Mouse (Mus musculus): ENCODE results near the gene Abcb8. TPM values are rescaled to one million over a fixed set of nuclear protein-coding genes. Genes with fewer than 3 reads are reported as not detected.
A peak's percentile ranks its signal among the peaks of the same experiment; 100 is the strongest.

The Abcb8 gene
- total and polyA plus RNA-seq, 3 experiments: 76.9 to 124 TPM; not detected in 1

DNA sequence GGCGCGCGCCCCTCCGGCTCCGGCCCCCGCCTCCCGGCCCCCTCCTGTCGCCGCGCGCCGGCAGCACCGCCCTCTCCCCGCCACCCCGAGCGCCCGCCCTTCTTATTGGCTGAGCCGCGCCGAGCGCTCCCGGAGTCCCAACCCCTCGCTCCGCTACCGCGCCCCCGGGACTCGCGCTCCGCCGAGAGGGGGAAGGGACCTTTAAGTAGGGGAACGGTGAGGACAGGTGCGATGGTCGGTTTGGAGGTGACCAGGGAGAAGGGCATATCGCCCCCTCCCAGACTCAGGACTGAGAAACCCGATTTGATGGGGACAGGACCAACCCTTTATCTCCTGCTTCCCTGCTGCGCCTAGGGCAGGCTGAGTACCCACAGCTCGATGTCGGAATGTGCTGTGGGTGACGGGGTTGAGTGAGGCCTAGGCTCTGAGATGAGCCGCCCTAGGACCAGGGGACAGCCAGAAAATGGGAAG, 41.7 kb upstream of the Abcb8 start:
- Histone ChIP-seq H3K36me3 (ENCODE audit: control insufficient read depth in 1 of 2, insufficient read depth in 2 of 2, low read length in 2 of 2) (peaks cover 0 to 8% of the 10 kb centered on the region in 2 experiments; a peak in 1 of 4 replicates), H3K9ac (ENCODE audit: control insufficient read depth, low read depth, low read length, poor library complexity, severe bottlenecking) (no peak overlapping the region), H3K9me3 (replicated peaks; ENCODE audit: insufficient read depth, low read length) (no peaks in the 10 kb centered on the region), H3K4me1 (ENCODE audit: control insufficient read depth in 1 of 2, insufficient read depth in 2 of 2, low read length in 2 of 2) (peaks cover 8 to 20% of the 10 kb centered on the region in 2 experiments), H3K27ac (ENCODE audit: control insufficient read depth, low read depth, low read length) (no peak overlapping the region), H3K4me3 (ENCODE audit: control insufficient read depth in 1 of 2, insufficient read depth in 1 of 2, low read depth in 2 of 2, low read length in 2 of 2) (peak overlapping the region; percentile 15 to 61), H3K27me3 (ENCODE audit: control insufficient read depth in 1 of 2, insufficient read depth in 2 of 2, low read length in 2 of 2) (no peaks in the 10 kb centered on the region; a peak in 3 of 4 replicates), H3K79me2 (ENCODE audit: control insufficient read depth, insufficient read depth, low read length, poor library complexity) (no peaks in the 10 kb centered on the region)
- peak; percentile 77 for DNase-seq (ENCODE audit: low read depth, low spot score)
- no peak for TF ChIP-seq USF1 (IDR thresholded peaks at IDR 0.05; ENCODE audit: low read depth, low read length)
- TF ChIP-seq POLR2AphosphoS5 (IDR thresholded peaks at IDR 0.05; ENCODE audit: borderline replicate concordance, low read depth, low read length): no peak
- TF ChIP-seq SIN3A (IDR thresholded peaks at IDR 0.05; ENCODE audit: low read length): no peak
- TF ChIP-seq KAT2A (conservative IDR thresholded peaks at IDR 0.05; ENCODE audit: low read depth, low read length): no peak
- no peak for TF ChIP-seq ZMIZ1 (IDR thresholded peaks at IDR 0.05; ENCODE audit: low read depth, low read length)
- TF ChIP-seq BHLHE40 (IDR thresholded peaks at IDR 0.05; ENCODE audit: borderline replicate concordance, low read depth, low read length): no peak
- TF ChIP-seq EP300 (IDR thresholded peaks at IDR 0.05; ENCODE audit: low read depth in 1 of 2, low read length in 2 of 2): no peak
- TF ChIP-seq NRF1 (IDR thresholded peaks at IDR 0.05; ENCODE audit: insufficient read depth, low read depth, low read length, poor library complexity, severe bottlenecking): no peak
- no peak for TF ChIP-seq ZC3H11A (IDR thresholded peaks at IDR 0.05; ENCODE audit: low read depth, low read length)
- no peak for TF ChIP-seq USF2 (IDR thresholded peaks at IDR 0.05; ENCODE audit: borderline replicate concordance in 1 of 2, insufficient read depth in 1 of 2, low read depth in 1 of 2, low read length in 2 of 2)
- TF ChIP-seq GATA1 (IDR thresholded peaks at IDR 0.05; ENCODE audit: low read depth, low read length): no peak
- no peak for TF ChIP-seq TCF12 (IDR thresholded peaks at IDR 0.05; ENCODE audit: low read depth, low read length)
- TF ChIP-seq NELFE (IDR thresholded peaks at IDR 0.05; ENCODE audit: low read depth, low read length): no peak
- TF ChIP-seq MAZ (IDR thresholded peaks at IDR 0.05; ENCODE audit: low read depth, low read length): no peak; the same call in 1 of the 2 replicates
- no peak for TF ChIP-seq TAL1 (IDR thresholded peaks at IDR 0.05; ENCODE audit: low read length)
- TF ChIP-seq MYC (IDR thresholded peaks at IDR 0.05; ENCODE audit: low read depth, low read length): no peak
- no peak for TF ChIP-seq JUND (IDR thresholded peaks at IDR 0.05; ENCODE audit: low read depth, low read length)
- TF ChIP-seq MAX (IDR thresholded peaks at IDR 0.05; ENCODE audit: low read length): no peak
- TF ChIP-seq MYB (IDR thresholded peaks at IDR 0.05; ENCODE audit: low read depth, low read length): no peak

DNA sequence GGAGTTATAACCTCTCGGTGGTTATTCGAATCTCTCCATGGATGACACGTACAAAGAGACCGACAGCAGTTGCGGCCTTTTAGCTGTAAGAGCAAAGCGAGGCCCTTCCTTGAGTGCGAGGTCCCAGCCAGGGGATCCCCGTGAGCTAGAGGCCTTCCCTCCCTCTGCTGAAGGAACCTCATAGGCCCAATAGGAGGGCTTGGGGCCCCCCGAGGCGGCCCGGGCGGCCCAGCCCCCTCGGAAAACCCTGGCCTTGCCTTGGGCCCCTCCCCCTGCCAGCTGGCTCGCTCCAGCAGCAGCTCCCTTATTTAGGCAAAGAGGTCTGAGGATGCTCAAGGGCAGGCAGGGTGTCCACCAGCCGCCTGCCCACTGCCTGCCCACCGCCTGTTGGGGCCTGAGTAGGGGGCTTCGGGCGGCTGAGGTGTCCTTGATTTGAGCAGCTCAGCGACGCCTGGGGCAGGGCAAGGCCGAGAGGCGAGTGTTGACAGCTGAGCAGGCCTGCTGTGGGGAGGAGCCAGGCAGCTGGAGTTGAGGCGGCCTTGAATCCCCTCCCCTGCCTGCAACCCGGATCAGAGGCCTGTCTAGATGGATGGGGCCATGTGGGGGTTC, 41.1 kb upstream of the Abcb8 start:
- DNase-seq (ENCODE audit: low read depth, low spot score): no peak
- TF ChIP-seq CHD1 (IDR thresholded peaks at IDR 0.05; ENCODE audit: low read depth, low read length): no peak
- no peak for TF ChIP-seq MYC (IDR thresholded peaks at IDR 0.05; ENCODE audit: low read depth, low read length)
- no peak for TF ChIP-seq KAT2A (conservative IDR thresholded peaks at IDR 0.05; ENCODE audit: low read depth, low read length)
- H3K4me1 ChIP-seq (ENCODE audit: control insufficient read depth in 1 of 2, insufficient read depth in 2 of 2, low read length in 2 of 2): peaks cover 8 to 19% of the 10 kb centered on the region in 2 experiments
- no peak overlapping the region for H3K27ac ChIP-seq (ENCODE audit: control insufficient read depth, low read depth, low read length)
- peak overlapping the region; percentile 15 to 61; a peak in 2 of 4 replicates for H3K4me3 ChIP-seq (ENCODE audit: control insufficient read depth in 1 of 2, insufficient read depth in 1 of 2, low read depth in 2 of 2, low read length in 2 of 2)
- H3K9me3 ChIP-seq (replicated peaks; ENCODE audit: insufficient read depth, low read length): no peaks in the 10 kb centered on the region
- H3K79me2 ChIP-seq (ENCODE audit: control insufficient read depth, insufficient read depth, low read length, poor library complexity): no peaks in the 10 kb centered on the region
- H3K36me3 ChIP-seq (ENCODE audit: control insufficient read depth in 1 of 2, insufficient read depth in 2 of 2, low read length in 2 of 2): peaks cover 0 to 8% of the 10 kb centered on the region in 2 experiments; a peak in 1 of 4 replicates
- H3K9ac ChIP-seq (ENCODE audit: control insufficient read depth, low read depth, low read length, poor library complexity, severe bottlenecking): no peak overlapping the region
- H3K27me3 ChIP-seq (ENCODE audit: control insufficient read depth in 1 of 2, insufficient read depth in 2 of 2, low read length in 2 of 2): no peaks in the 10 kb centered on the region; a peak in 3 of 4 replicates
